Mouse (Mus musculus) adrenal gland, adult 8-10 months (tissue): ENCODE measurements around the gene Fgfr2. TPM values are rescaled to one million over a fixed set of nuclear protein-coding genes. Genes with fewer than 3 reads are reported as not detected.
"Not testable (repeated sequence)": the region's sequence is repeated elsewhere in the genome, so short reads cannot be mapped to it uniquely, and the experiment has no call there.

Experiments
- DNase-seq: peaks from one replicate; pipeline ENCODE4 v3.0.0; 2022
- total RNA-seq, 4 experiments: library from RNA; stranded (reverse); gene quantifications; 2 replicates each; pipeline ENCODE4 v1.2.4; 2022

The Fgfr2 gene
- total RNA-seq, 4 experiments from 2014 or later = 193 to 471 (median 262) TPM

GRCm38 (mm10) chr7:132565831-132566230 is 557.3 kb downstream of the Fgfr2 start:
- DNase-seq = no peak

- no peak for DNase-seq
These were observed 563.9 kb downstream of the Fgfr2 start for GRCm38 (mm10) chr7:132559138-132559766.

GRCm38 (mm10) chr7:132558141-132558736 is 564.9 kb downstream of the Fgfr2 start:
- DNase-seq = no peak

- no peak for DNase-seq
These were observed 566.6 kb downstream of the Fgfr2 start for GRCm38 (mm10) chr7:132556575-132556974.

- DNase-seq = no peak
These were observed 567.2 kb downstream of the Fgfr2 start for GRCm38 (mm10) chr7:132555911-132556310.

GRCm38 (mm10) chr7:132554091-132554490 is 569.1 kb downstream of the Fgfr2 start:
- no peak for DNase-seq

- DNase-seq = peak; percentile 94
These were observed 571.6 kb downstream of the Fgfr2 start for GRCm38 (mm10) chr7:132551351-132552126.

- no peak for DNase-seq
These were observed 576.0 kb downstream of the Fgfr2 start for GRCm38 (mm10) chr7:132547126-132547525.

GRCm38 (mm10) chr7:132542427-132542826 is 580.7 kb downstream of the Fgfr2 start:
- DNase-seq = no peak

- DNase-seq = no peak
These were observed 581.6 kb downstream of the Fgfr2 start for GRCm38 (mm10) chr7:132541566-132541965.

DNA sequence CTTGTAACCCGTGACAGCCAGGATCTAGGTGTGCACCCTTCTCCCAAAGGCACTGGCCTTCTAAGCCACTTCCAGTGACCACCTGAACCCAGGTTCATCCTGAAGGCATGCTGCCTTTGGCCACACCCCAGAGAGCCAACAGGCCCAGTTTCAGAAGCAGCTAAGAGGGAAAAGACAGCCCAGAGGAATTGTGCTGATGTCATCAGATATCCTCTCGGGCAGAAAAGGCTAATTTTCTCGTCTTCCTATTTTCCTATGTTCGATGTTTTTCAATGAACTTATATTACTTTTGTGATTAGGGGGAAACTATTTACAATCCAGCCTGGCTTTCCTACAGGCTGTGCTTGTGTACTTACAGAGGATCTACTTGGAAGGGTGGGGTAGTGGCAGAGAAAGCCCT is 582.6 kb downstream of the Fgfr2 start:
- DNase-seq = no peak

DNA sequence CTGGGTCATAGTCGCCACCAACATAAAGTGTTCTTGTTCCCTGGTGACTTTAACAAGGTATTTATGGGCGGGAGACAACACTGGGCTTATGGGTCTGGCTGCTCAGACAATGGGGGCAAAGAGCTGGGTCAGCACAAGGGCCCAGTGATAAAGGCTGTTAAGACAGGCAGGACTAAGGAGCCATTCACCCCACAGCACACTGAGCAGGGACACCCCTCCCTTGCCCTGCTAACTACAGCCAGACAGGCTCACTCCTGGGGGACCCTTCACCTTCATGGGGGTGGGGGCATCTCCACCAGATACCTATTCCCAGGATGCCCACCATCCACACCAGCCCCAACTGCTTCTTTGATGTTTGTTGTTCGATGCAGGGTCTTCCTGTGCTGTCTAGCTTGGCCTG is 593.9 kb downstream of the Fgfr2 start:
- no peak for DNase-seq

- no peak for DNase-seq
These were observed 609.6 kb downstream of the Fgfr2 start for GRCm38 (mm10) chr7:132513419-132513982.

GRCm38 (mm10) chr7:132509110-132509509 is 614.0 kb downstream of the Fgfr2 start:
- no peak for DNase-seq

GRCm38 (mm10) chr7:132507361-132507760 is 615.8 kb downstream of the Fgfr2 start:
- no peak for DNase-seq

DNA sequence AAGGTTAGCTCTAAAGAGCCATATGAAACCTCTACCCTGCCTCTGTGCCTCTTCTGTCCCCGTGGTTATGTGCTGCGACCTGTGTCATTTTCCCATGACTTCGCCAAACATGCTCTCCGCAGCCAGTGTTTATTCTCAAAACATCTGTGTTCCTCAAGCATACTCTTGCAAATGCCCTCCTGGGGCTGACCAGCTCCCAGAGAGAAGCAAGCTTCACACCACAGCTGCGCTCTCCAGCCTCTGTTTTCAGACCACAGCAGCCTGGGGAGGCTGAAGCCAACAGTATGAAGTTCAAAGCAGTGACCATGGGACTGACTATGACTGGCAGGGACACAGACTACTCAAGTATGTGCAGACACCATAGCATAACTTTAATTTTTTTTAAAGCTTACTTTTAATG is 616.9 kb downstream of the Fgfr2 start:
- no peak for DNase-seq

GRCm38 (mm10) chr7:132502445-132502844 is 620.7 kb downstream of the Fgfr2 start:
- DNase-seq = not testable (repeated sequence)

DNA sequence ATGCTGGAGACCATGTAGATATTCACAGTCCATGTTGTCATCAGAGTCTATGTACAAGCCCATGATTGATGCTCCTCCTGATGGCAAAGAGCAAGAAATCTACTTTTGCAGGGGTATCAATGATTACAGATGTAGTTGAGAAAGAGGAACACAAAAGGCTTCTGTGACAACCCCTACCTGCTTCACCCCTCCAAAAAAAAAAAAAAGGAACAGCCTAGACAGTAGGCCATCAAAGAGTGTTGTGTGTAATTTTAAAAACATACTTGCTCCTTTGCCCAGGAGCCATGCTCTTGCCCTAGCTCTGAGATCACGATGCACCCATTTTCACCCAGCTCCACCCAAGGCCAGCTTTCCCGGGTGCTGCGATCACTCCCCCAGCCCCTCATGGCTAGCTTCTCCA is 626.0 kb downstream of the Fgfr2 start:
- DNase-seq = no peak

GRCm38 (mm10) chr7:132494263-132494662 is 628.9 kb downstream of the Fgfr2 start:
- no peak for DNase-seq

DNA sequence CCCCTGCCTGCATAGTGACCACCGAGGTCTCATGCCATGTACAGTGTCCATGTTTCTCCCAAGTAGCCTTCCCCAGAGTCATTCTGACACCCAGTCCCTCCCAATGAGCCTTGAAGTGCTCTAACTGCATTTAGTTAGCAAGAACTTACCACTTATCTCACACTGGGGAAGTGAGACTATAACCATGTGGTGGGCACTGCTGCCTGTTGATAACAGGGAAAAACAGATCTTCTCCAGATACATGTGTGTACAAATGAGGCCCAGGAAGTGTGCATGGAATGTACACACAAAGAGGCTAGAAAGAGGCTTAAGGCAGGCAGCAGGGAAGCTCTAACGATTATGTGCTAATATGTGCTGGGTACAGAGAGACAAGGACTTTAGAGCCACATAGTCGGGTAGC is 629.5 kb downstream of the Fgfr2 start:
- no peak for DNase-seq

- no peak for DNase-seq
These were observed 631.2 kb downstream of the Fgfr2 start for GRCm38 (mm10) chr7:132491902-132492301.

GRCm38 (mm10) chr7:132487361-132487760 is 635.8 kb downstream of the Fgfr2 start:
- DNase-seq = no peak
